ENCODE assay signal across 14 mouse cellular contexts in the genomic region with DNA sequence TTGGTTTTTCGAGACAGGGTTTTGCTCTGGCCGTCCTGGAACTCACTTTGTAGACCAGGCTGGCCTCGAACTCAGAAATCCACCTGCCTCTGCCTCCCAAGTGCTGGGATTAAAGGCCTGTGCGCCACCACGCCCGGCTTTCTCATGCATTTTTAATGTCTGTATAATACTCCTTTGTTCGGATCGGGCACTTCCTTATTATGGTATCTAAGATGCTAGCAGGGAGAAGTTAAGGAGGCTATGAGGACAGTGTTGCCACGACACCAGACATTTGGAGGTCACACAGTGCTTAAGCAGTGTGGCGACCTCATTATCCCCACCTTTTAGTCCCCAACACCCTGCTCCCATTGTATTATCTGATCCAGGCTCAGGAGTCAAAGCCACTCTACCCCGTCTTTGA.
"Had no signal": no experiment of that assay in that cellular context is flagged by ENCODE, and none has a peak within 500 bp of the region (broad histone marks: within the 10 kb centered on the region; RNA-seq: fewer than 3 reads in every experiment).

No protein-coding gene starts in this region.

- H3K4me3 ChIP-seq: neural tube, embryonic 15.5 days; stomach, embryonic 15.5 days had no signal

- H3K4me2 ChIP-seq: neural tube, embryonic 15.5 days; stomach, embryonic 15.5 days had no signal

- H3K27me3 ChIP-seq: neural tube, embryonic 15.5 days; stomach, embryonic 15.5 days had no signal

- H3K4me1 ChIP-seq: neural tube, embryonic 15.5 days; stomach, embryonic 15.5 days had no signal

- H3K36me3 ChIP-seq: neural tube, embryonic 15.5 days had no signal

- H3K27ac ChIP-seq: neural tube, embryonic 15.5 days; stomach, embryonic 15.5 days had no signal

- H3K9me3 ChIP-seq: neural tube, embryonic 15.5 days; stomach, embryonic 15.5 days had no signal

- H3K9ac ChIP-seq: neural tube, embryonic 15.5 days; stomach, embryonic 15.5 days had no signal

- DNase-seq: retina, postnatal 1 day; right cerebral cortex, adult 18-20 months; right cerebral cortex, postnatal 14 days; right cerebral cortex, postnatal 25 days; right cerebral cortex, postnatal 4 days; spleen, adult 18-20 months; thymus, adult 18-20 months; thymus, adult 2 months; thymus, postnatal 14 days; thymus, postnatal 25 days; thymus, postnatal 36 days; thymus, postnatal 4 days had no signal
